In genomic region chr6:141348542-141348941, GRCm38 (mm10) we compare ENCODE assay signal across 16 mouse cellular contexts.
DNase-seq lines count a peak whose midpoint lies in the region; ATAC-seq and TF ChIP-seq lines count a peak whose summit lies in the region.
"Had no signal": no experiment of that assay in that cellular context is flagged by ENCODE, and none has a peak within 500 bp of the region (broad histone marks: within the 10 kb centered on the region; RNA-seq: fewer than 3 reads in every experiment).

No protein-coding gene starts in this region.

- TF ChIP-seq CTCF in heart, adult 2 months (IDR thresholded peaks at IDR 0.05) = no peak
- no peak for TF ChIP-seq CTCF in lung, postnatal 0 days (IDR thresholded peaks at IDR 0.05)

- no peaks in the 10 kb centered on the region; the same call in 1 of the 2 replicates for H3K4me1 ChIP-seq in heart, adult 2 months (ENCODE audit: control insufficient read depth, insufficient read depth, low read length)
- no peaks in the 10 kb centered on the region for H3K4me1 ChIP-seq in heart, embryonic 11.5 days (ENCODE audit: control insufficient read depth, insufficient read depth, low read length)
- peaks cover 12% of the 10 kb centered on the region for H3K4me1 ChIP-seq in intestine, embryonic 14.5 days (replicated peaks; ENCODE audit: control insufficient read depth, insufficient read depth, low read length)
- H3K4me1 ChIP-seq in lung, postnatal 0 days (ENCODE audit: insufficient read depth, low read depth, low read length) = peaks cover 7% of the 10 kb centered on the region; the same call in 1 of the 2 replicates
- H3K4me1 ChIP-seq: forebrain, embryonic 12.5 days; hindbrain, embryonic 10.5 days; liver, embryonic 15.5 days; neural tube, embryonic 12.5 days had no signal

- H3K4me2 ChIP-seq in heart, embryonic 11.5 days = no peak overlapping the region
- H3K4me2 ChIP-seq in intestine, embryonic 14.5 days (ENCODE audit: low read length) = peak overlapping the region; percentile 13; the same call in 1 of the 2 replicates
- 0 out of 2 replicates have a peak overlapping the region, but pooled peaks have one; percentile 3 for H3K4me2 ChIP-seq in lung, postnatal 0 days (replicated peaks; ENCODE audit: low read depth, low read length)
- H3K4me2 ChIP-seq: forebrain, embryonic 12.5 days; heart, embryonic 13.5 days; liver, embryonic 15.5 days; neural tube, embryonic 12.5 days had no signal

- intact Hi-C loops in heart, adult 2 months (cut with DNase I) = no loop called here

- H3K36me3 ChIP-seq in heart, adult 2 months (ENCODE audit: control insufficient read depth, insufficient read depth, low read length) = peaks cover 9% of the 10 kb centered on the region
- H3K36me3 ChIP-seq in heart, embryonic 11.5 days (ENCODE audit: control insufficient read depth, insufficient read depth, low read length) = no peaks in the 10 kb centered on the region
- H3K36me3 ChIP-seq in intestine, embryonic 14.5 days (ENCODE audit: control insufficient read depth, insufficient read depth, low read length) = no peaks in the 10 kb centered on the region
- no peaks in the 10 kb centered on the region for H3K36me3 ChIP-seq in lung, postnatal 0 days (ENCODE audit: insufficient read depth, low read length)
- H3K36me3 ChIP-seq: forebrain, embryonic 12.5 days; heart, embryonic 13.5 days; hindbrain, embryonic 10.5 days; limb, embryonic 10.5 days; liver, embryonic 15.5 days; neural tube, embryonic 12.5 days had no signal

- WGBS in heart, adult 2 months = 64% methylated on average over 9 of the region's 9 CpGs
- 84% methylated on average over 9 of the region's 9 CpGs for WGBS in heart, embryonic 11.5 days (ENCODE audit: insufficient replicate concordance)
- WGBS in intestine, embryonic 14.5 days = 54% methylated on average over 9 of the region's 9 CpGs
- 47% methylated on average over 9 of the region's 9 CpGs for WGBS in lung, postnatal 0 days

- no peaks in the 10 kb centered on the region for H3K27me3 ChIP-seq in heart, adult 2 months (ENCODE audit: control insufficient read depth, insufficient read depth, low read length)
- H3K27me3 ChIP-seq in heart, embryonic 11.5 days (ENCODE audit: control insufficient read depth, insufficient read depth, low read length) = no peaks in the 10 kb centered on the region
- no peaks in the 10 kb centered on the region for H3K27me3 ChIP-seq in intestine, embryonic 14.5 days (replicated peaks; ENCODE audit: control insufficient read depth, insufficient read depth, low read length)
- H3K27me3 ChIP-seq in lung, postnatal 0 days (replicated peaks; ENCODE audit: insufficient read depth, low read length) = no peaks in the 10 kb centered on the region
- H3K27me3 ChIP-seq: forebrain, embryonic 12.5 days; heart, embryonic 13.5 days; liver, embryonic 15.5 days; neural tube, embryonic 12.5 days had no signal

- H3K79me2 ChIP-seq in heart, adult 2 months (replicated peaks; ENCODE audit: control insufficient read depth, insufficient read depth, low read length) = no peaks in the 10 kb centered on the region; the same call in 1 of the 2 replicates

- H3K9me3 ChIP-seq in heart, embryonic 11.5 days (replicated peaks; ENCODE audit: control insufficient read depth, low read length) = no peaks in the 10 kb centered on the region
- no peaks in the 10 kb centered on the region for H3K9me3 ChIP-seq in intestine, embryonic 14.5 days (ENCODE audit: control insufficient read depth, low read length)
- H3K9me3 ChIP-seq in lung, postnatal 0 days (ENCODE audit: low read length) = no peaks in the 10 kb centered on the region
- H3K9me3 ChIP-seq: forebrain, embryonic 12.5 days; heart, embryonic 13.5 days; hindbrain, embryonic 10.5 days; limb, embryonic 10.5 days; liver, embryonic 15.5 days; neural tube, embryonic 12.5 days had no signal

- ATAC-seq in heart, embryonic 11.5 days (replicated peaks; ENCODE audit: insufficient number of reproducible peaks, low FRiP score, low TSS enrichment) = no peak
- ATAC-seq in intestine, embryonic 14.5 days (replicated peaks; ENCODE audit: low FRiP score, low TSS enrichment, low read depth) = no peak
- peak; percentile 44; the same call in 1 of the 2 replicates for ATAC-seq in lung, postnatal 0 days

- TF ChIP-seq POLR2A in heart, adult 2 months (IDR thresholded peaks at IDR 0.05; ENCODE audit: insufficient read depth, low read depth, low read length) = no peak

- H3K4me3 ChIP-seq in heart, adult 2 months = no peak overlapping the region
- no peak overlapping the region for H3K4me3 ChIP-seq in heart, embryonic 11.5 days (ENCODE audit: low read depth, low read length)
- no peak overlapping the region for H3K4me3 ChIP-seq in intestine, embryonic 14.5 days (ENCODE audit: low read depth, low read length)
- no peak overlapping the region for H3K4me3 ChIP-seq in lung, postnatal 0 days (ENCODE audit: low read depth, low read length)
- H3K4me3 ChIP-seq: forebrain, embryonic 12.5 days; heart, embryonic 13.5 days; hindbrain, embryonic 10.5 days; limb, embryonic 10.5 days; liver, embryonic 15.5 days; neural tube, embryonic 12.5 days had no signal

- peak overlapping the region; percentile 2 for H3K27ac ChIP-seq in heart, adult 2 months
- H3K27ac ChIP-seq in heart, embryonic 11.5 days (ENCODE audit: low read depth, low read length) = no peak overlapping the region
- peak overlapping the region; percentile 29; the same call in 1 of the 2 replicates for H3K27ac ChIP-seq in intestine, embryonic 14.5 days (ENCODE audit: low read depth)
- H3K27ac ChIP-seq in lung, postnatal 0 days (ENCODE audit: low read length) = peak overlapping the region; percentile 71
- H3K27ac ChIP-seq: forebrain, embryonic 12.5 days; heart, embryonic 13.5 days; hindbrain, embryonic 10.5 days; limb, embryonic 10.5 days; liver, embryonic 15.5 days; neural tube, embryonic 12.5 days had no signal

- H3K9ac ChIP-seq in heart, adult 2 months (ENCODE audit: low read depth, low read length) = no peak overlapping the region
- no peak overlapping the region for H3K9ac ChIP-seq in heart, embryonic 11.5 days (ENCODE audit: low read depth, low read length)
- no peak overlapping the region for H3K9ac ChIP-seq in intestine, embryonic 14.5 days (ENCODE audit: low read length)
- no peak overlapping the region for H3K9ac ChIP-seq in lung, postnatal 0 days (replicated peaks; ENCODE audit: low read depth)
- H3K9ac ChIP-seq: forebrain, embryonic 12.5 days; heart, embryonic 13.5 days; liver, embryonic 15.5 days; neural tube, embryonic 12.5 days had no signal

- DNase-seq in heart, adult 2 months = no peak
- peak; percentile 6 for DNase-seq in gastrocnemius, postnatal 25 days
- DNase-seq in intestine, embryonic 14.5 days (ENCODE audit: low spot score) = no peak
- DNase-seq in lung, postnatal 0 days (ENCODE audit: low spot score) = peak; percentile 50
- DNase-seq in adrenal gland, postnatal 25 days = no peak
- no peak for DNase-seq in embryo, embryonic 10.5 days (ENCODE audit: low spot score)
- DNase-seq: cerebellum, adult 9-10 months; spleen, adult 18-20 months; thymus, postnatal 14 days had no signal

- TF ChIP-seq EP300 in heart, adult 2 months (IDR thresholded peaks at IDR 0.05; ENCODE audit: insufficient read depth, low read depth, low read length) = no peak
- TF ChIP-seq EP300 in lung, postnatal 0 days (IDR thresholded peaks at IDR 0.05) = no peak

Comparison
In these comparisons a context has a peak if more than half of its experiments do, and no peak if none do; other contexts are left out.
1. DNase-seq: peak in gastrocnemius, postnatal 25 days (single experiment) and lung, postnatal 0 days (single experiment); none in heart, adult 2 months (0 of 2), intestine, embryonic 14.5 days (single experiment), adrenal gland, postnatal 25 days (single experiment) and embryo, embryonic 10.5 days (single experiment).